Mouse (Mus musculus): ENCODE data around the gene Ptprm. TPM values are rescaled to one million over a fixed set of nuclear protein-coding genes. Genes with fewer than 3 reads are reported as not detected.
A peak's percentile ranks its signal among the peaks of the same experiment; 100 is the strongest.

The Ptprm gene
- polyA plus RNA-seq, 1 experiment from 2014 or later: 19.5 TPM

- no peaks in the 10 kb centered on the region for H3K36me3 ChIP-seq (ENCODE audit: control insufficient read depth, insufficient read depth, low read length)
- H3K27ac ChIP-seq (replicated peaks in 1 of 2; ENCODE audit: control insufficient read depth in 1 of 2, insufficient read depth in 1 of 2, low read depth in 2 of 2, low read length in 2 of 2): no peak overlapping the region
- H3K27me3 ChIP-seq (ENCODE audit: control insufficient read depth, insufficient read depth, low read length): no peaks in the 10 kb centered on the region
- H3K4me2 ChIP-seq (ENCODE audit: low read length): no peak overlapping the region
- no peak for ATAC-seq (ENCODE audit: insufficient number of reproducible peaks, insufficient read depth, low FRiP score, low read depth)
- 65% methylated on average over 4 of the region's 4 CpGs for WGBS
- H3K4me3 ChIP-seq (ENCODE audit: control insufficient read depth in 1 of 2, insufficient read depth in 1 of 2, low read depth in 1 of 2, low read length in 2 of 2): no peak overlapping the region
- H3K9ac ChIP-seq (ENCODE audit: low read length): no peak overlapping the region
- peaks cover under 1 to 4% of the 10 kb centered on the region in 2 experiments; a peak in 2 of 4 replicates for H3K4me1 ChIP-seq (ENCODE audit: control insufficient read depth in 2 of 2, insufficient read depth in 2 of 2, low read length in 2 of 2)
- H3K9me3 ChIP-seq (ENCODE audit: control insufficient read depth, low read length): no peaks in the 10 kb centered on the region
Observed at GRCm38 (mm10) chr17:67142183-67142756, 212.0 kb downstream of the Ptprm start.

DNA sequence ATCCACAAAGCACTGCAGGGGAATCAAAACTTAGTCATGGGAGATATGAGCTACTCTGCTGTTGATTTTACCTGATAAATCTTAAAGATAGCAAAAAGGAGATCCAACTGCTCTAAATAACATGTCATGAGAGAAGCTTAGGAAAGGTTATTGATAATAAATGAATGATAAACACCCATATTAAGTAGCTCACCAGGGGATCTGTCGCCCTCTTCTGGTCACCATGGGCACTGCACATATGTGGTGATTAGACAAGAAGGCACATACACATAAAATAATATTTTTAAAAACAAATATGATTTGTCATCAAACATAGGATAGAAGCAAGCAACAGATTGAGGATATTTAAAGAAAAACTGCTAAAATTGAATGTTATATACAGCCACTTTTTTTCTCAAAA is 213.8 kb downstream of the Ptprm start:
- 43% methylated on average over 1 of the region's 1 CpGs for WGBS
- Histone ChIP-seq H3K27me3 (ENCODE audit: control insufficient read depth, insufficient read depth, low read length) (no peaks in the 10 kb centered on the region), H3K4me3 (ENCODE audit: control insufficient read depth in 1 of 2, insufficient read depth in 1 of 2, low read depth in 1 of 2, low read length in 2 of 2) (no peak overlapping the region), H3K27ac (replicated peaks in 1 of 2; ENCODE audit: control insufficient read depth in 1 of 2, insufficient read depth in 1 of 2, low read depth in 2 of 2, low read length in 2 of 2) (no peak overlapping the region), H3K36me3 (ENCODE audit: control insufficient read depth, insufficient read depth, low read length) (no peaks in the 10 kb centered on the region), H3K9me3 (ENCODE audit: control insufficient read depth, low read length) (no peaks in the 10 kb centered on the region), H3K4me1 (ENCODE audit: control insufficient read depth in 2 of 2, insufficient read depth in 2 of 2, low read length in 2 of 2) (peaks cover 11 to 15% of the 10 kb centered on the region in 2 experiments), H3K9ac (ENCODE audit: low read length) (no peak overlapping the region), H3K4me2 (ENCODE audit: low read length) (no peak overlapping the region)
- no peak for ATAC-seq (ENCODE audit: insufficient number of reproducible peaks, insufficient read depth, low FRiP score, low read depth)

DNA sequence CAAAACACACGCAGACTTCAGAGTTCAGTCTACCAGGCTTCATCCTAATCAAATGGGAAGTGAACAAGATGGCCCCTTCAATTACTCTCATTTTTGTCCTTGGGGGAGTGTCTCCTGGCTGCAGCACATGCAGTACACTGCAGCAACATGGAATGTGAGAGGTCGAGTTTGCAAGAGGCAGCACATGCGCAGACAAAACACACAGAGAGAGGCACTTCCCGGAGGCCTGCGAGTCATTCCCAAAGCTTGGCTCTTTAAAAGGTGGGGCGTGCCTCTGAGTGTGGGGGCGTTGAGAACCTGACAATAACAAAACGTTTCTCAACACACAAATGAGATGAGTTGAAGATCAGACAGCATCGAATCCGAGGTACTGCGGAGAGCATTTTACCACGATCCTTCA is 215.3 kb downstream of the Ptprm start:
- Histone ChIP-seq H3K9ac (ENCODE audit: low read length) (no peak overlapping the region), H3K36me3 (ENCODE audit: control insufficient read depth, insufficient read depth, low read length) (no peaks in the 10 kb centered on the region), H3K27ac (replicated peaks in 1 of 2; ENCODE audit: control insufficient read depth in 1 of 2, insufficient read depth in 1 of 2, low read depth in 2 of 2, low read length in 2 of 2) (no peak overlapping the region), H3K4me2 (ENCODE audit: low read length) (no peak overlapping the region), H3K27me3 (ENCODE audit: control insufficient read depth, insufficient read depth, low read length) (no peaks in the 10 kb centered on the region), H3K4me3 (ENCODE audit: control insufficient read depth in 1 of 2, insufficient read depth in 1 of 2, low read depth in 1 of 2, low read length in 2 of 2) (no peak overlapping the region), H3K4me1 (ENCODE audit: control insufficient read depth in 2 of 2, insufficient read depth in 2 of 2, low read length in 2 of 2) (peaks cover 21 to 29% of the 10 kb centered on the region in 2 experiments), H3K9me3 (ENCODE audit: control insufficient read depth, low read length) (no peaks in the 10 kb centered on the region)
- no peak for ATAC-seq (ENCODE audit: insufficient number of reproducible peaks, insufficient read depth, low FRiP score, low read depth)
- WGBS: 68% methylated on average over 12 of the region's 12 CpGs

DNA sequence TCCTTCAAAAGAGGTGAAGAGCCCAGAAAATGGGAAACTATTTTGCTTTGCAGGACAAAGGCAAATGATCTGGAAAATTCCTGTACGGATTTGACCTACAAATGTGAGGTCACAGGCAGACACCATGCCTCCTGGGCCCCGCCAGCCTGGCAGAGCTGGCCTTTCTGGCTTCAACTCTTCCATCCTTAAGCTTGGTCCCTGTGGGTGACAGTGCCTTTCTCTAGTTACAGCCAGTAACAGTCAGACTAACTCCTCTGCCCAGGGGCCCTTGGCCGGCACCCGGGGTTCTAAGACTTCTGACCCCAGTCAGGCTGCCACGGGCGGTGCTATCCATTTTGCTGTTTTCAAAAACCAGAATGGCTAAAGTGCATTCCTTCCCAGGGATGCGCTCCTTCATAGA is 217.4 kb downstream of the Ptprm start:
- peak overlapping the region; percentile 32; the same call in 1 of the 2 replicates for H3K4me2 ChIP-seq (ENCODE audit: low read length)
- 0 out of 2 replicates have a peak, but pooled peaks have one; percentile 9 for ATAC-seq (ENCODE audit: insufficient number of reproducible peaks, insufficient read depth, low FRiP score, low read depth)
- H3K4me3 ChIP-seq (ENCODE audit: control insufficient read depth in 1 of 2, insufficient read depth in 1 of 2, low read depth in 1 of 2, low read length in 2 of 2): no peak overlapping the region
- peaks cover 29 to 44% of the 10 kb centered on the region in 2 experiments for H3K4me1 ChIP-seq (ENCODE audit: control insufficient read depth in 2 of 2, insufficient read depth in 2 of 2, low read length in 2 of 2)
- no peak overlapping the region for H3K9ac ChIP-seq (ENCODE audit: low read length)
- no peaks in the 10 kb centered on the region for H3K9me3 ChIP-seq (ENCODE audit: control insufficient read depth, low read length)
- H3K36me3 ChIP-seq (ENCODE audit: control insufficient read depth, insufficient read depth, low read length): no peaks in the 10 kb centered on the region
- WGBS: 42% methylated on average over 7 of the region's 7 CpGs
- no peaks in the 10 kb centered on the region for H3K27me3 ChIP-seq (ENCODE audit: control insufficient read depth, insufficient read depth, low read length)
- H3K27ac ChIP-seq (replicated peaks in 1 of 2; ENCODE audit: control insufficient read depth in 1 of 2, insufficient read depth in 1 of 2, low read depth in 2 of 2, low read length in 2 of 2): peak overlapping the region; percentile 75 to 81

GRCm38 (mm10) chr17:67136421-67136820 is 217.8 kb downstream of the Ptprm start:
- peak; percentile 66 for ATAC-seq (ENCODE audit: insufficient number of reproducible peaks, insufficient read depth, low FRiP score, low read depth)
- Histone ChIP-seq H3K9ac (ENCODE audit: low read length) (no peak overlapping the region), H3K4me3 (ENCODE audit: control insufficient read depth in 1 of 2, insufficient read depth in 1 of 2, low read depth in 1 of 2, low read length in 2 of 2) (no peak overlapping the region), H3K36me3 (ENCODE audit: control insufficient read depth, insufficient read depth, low read length) (no peaks in the 10 kb centered on the region), H3K27ac (replicated peaks in 1 of 2; ENCODE audit: control insufficient read depth in 1 of 2, insufficient read depth in 1 of 2, low read depth in 2 of 2, low read length in 2 of 2) (peak overlapping the region; percentile 75 to 81), H3K4me1 (ENCODE audit: control insufficient read depth in 2 of 2, insufficient read depth in 2 of 2, low read length in 2 of 2) (peaks cover 29 to 44% of the 10 kb centered on the region in 2 experiments), H3K27me3 (ENCODE audit: control insufficient read depth, insufficient read depth, low read length) (no peaks in the 10 kb centered on the region), H3K9me3 (ENCODE audit: control insufficient read depth, low read length) (no peaks in the 10 kb centered on the region), H3K4me2 (ENCODE audit: low read length) (peak overlapping the region; percentile 32; the same call in 1 of the 2 replicates)
- 5% methylated on average over 8 of the region's 8 CpGs for WGBS

- Histone ChIP-seq H3K36me3 (ENCODE audit: control insufficient read depth, insufficient read depth, low read length) (no peaks in the 10 kb centered on the region), H3K4me3 (ENCODE audit: control insufficient read depth in 1 of 2, insufficient read depth in 1 of 2, low read depth in 1 of 2, low read length in 2 of 2) (no peak overlapping the region), H3K27me3 (ENCODE audit: control insufficient read depth, insufficient read depth, low read length) (no peaks in the 10 kb centered on the region), H3K4me1 (ENCODE audit: control insufficient read depth in 2 of 2, insufficient read depth in 2 of 2, low read length in 2 of 2) (peaks cover 29 to 44% of the 10 kb centered on the region in 2 experiments), H3K9me3 (ENCODE audit: control insufficient read depth, low read length) (no peaks in the 10 kb centered on the region), H3K9ac (ENCODE audit: low read length) (no peak overlapping the region), H3K4me2 (ENCODE audit: low read length) (no peak overlapping the region), H3K27ac (replicated peaks in 1 of 2; ENCODE audit: control insufficient read depth in 1 of 2, insufficient read depth in 1 of 2, low read depth in 2 of 2, low read length in 2 of 2) (peak overlapping the region in 1 of 2 experiments; percentile 82; a peak in 1 of 4 replicates)
- WGBS: 84% methylated on average over 4 of the region's 4 CpGs
- no peak for ATAC-seq (ENCODE audit: insufficient number of reproducible peaks, insufficient read depth, low FRiP score, low read depth)
Observed at GRCm38 (mm10) chr17:67134235-67134634, 220.0 kb downstream of the Ptprm start.

- no peaks in the 10 kb centered on the region for H3K36me3 ChIP-seq (ENCODE audit: control insufficient read depth, insufficient read depth, low read length)
- H3K9me3 ChIP-seq (ENCODE audit: control insufficient read depth, low read length): no peaks in the 10 kb centered on the region
- no peak overlapping the region for H3K9ac ChIP-seq (ENCODE audit: low read length)
- H3K4me2 ChIP-seq (ENCODE audit: low read length): peak overlapping the region; percentile 48
- no peaks in the 10 kb centered on the region for H3K27me3 ChIP-seq (ENCODE audit: control insufficient read depth, insufficient read depth, low read length)
- WGBS: 7% methylated on average over 13 of the region's 13 CpGs
- H3K27ac ChIP-seq (replicated peaks in 1 of 2; ENCODE audit: control insufficient read depth in 1 of 2, insufficient read depth in 1 of 2, low read depth in 2 of 2, low read length in 2 of 2): peak overlapping the region; percentile 80 to 82
- no peak overlapping the region for H3K4me3 ChIP-seq (ENCODE audit: control insufficient read depth in 1 of 2, insufficient read depth in 1 of 2, low read depth in 1 of 2, low read length in 2 of 2)
- peak; percentile 78 for ATAC-seq (ENCODE audit: insufficient number of reproducible peaks, insufficient read depth, low FRiP score, low read depth)
- H3K4me1 ChIP-seq (ENCODE audit: control insufficient read depth in 2 of 2, insufficient read depth in 2 of 2, low read length in 2 of 2): peaks cover 25 to 44% of the 10 kb centered on the region in 2 experiments
Observed at GRCm38 (mm10) chr17:67133440-67134103, 220.7 kb downstream of the Ptprm start.
